Mouse (Mus musculus) G1E-ER4 (cell line): ENCODE data around the gene Cxcl17. TPM values are rescaled to one million over a fixed set of nuclear protein-coding genes. Genes with fewer than 3 reads are reported as not detected.

ENCODE experiments used
- GATA1 ChIP-seq: IDR thresholded peaks from one replicate; pipeline ENCODE4 v1.8.0; 2012; ENCODE audit warnings: low read length, inconsistent platforms
- polyA plus RNA-seq: library from polyadenylated mRNA; stranded (reverse); fragments of >175 nt; gene quantifications from 2 replicates; pipeline ENCODE4 v1.2.3, GENCODE M21; 2012

Gene Cxcl17
- polyA plus RNA-seq, 1 experiment: not detected

- no peak for TF ChIP-seq GATA1
Measured at GRCm38 (mm10) chr7:25429886-25430784, 17.4 kb upstream of the Cxcl17 start.

GRCm38 (mm10) chr7:25428321-25428720 lies 15.6 kb upstream of the Cxcl17 start:
- no peak for TF ChIP-seq GATA1

- TF ChIP-seq GATA1: no peak
Measured at GRCm38 (mm10) chr7:25427144-25427543, 14.5 kb upstream of the Cxcl17 start.

- no peak for TF ChIP-seq GATA1
Measured at GRCm38 (mm10) chr7:25424429-25424828, 11.7 kb upstream of the Cxcl17 start.

- TF ChIP-seq GATA1: no peak
Measured at GRCm38 (mm10) chr7:25422286-25422841, 9.7 kb upstream of the Cxcl17 start.

GRCm38 (mm10) chr7:25419943-25420342 lies 7.3 kb upstream of the Cxcl17 start:
- TF ChIP-seq GATA1: no peak

- TF ChIP-seq GATA1: no peak
Measured at GRCm38 (mm10) chr7:25419536-25419935, 6.8 kb upstream of the Cxcl17 start.

- TF ChIP-seq GATA1: no peak
Measured at GRCm38 (mm10) chr7:25417597-25417996, 4.9 kb upstream of the Cxcl17 start.

- no peak for TF ChIP-seq GATA1
Measured at GRCm38 (mm10) chr7:25411861-25412260, 825 bp downstream of the Cxcl17 start.

GRCm38 (mm10) chr7:25410969-25411615 lies 1.6 kb downstream of the Cxcl17 start:
- no peak for TF ChIP-seq GATA1

GRCm38 (mm10) chr7:25409114-25409760 lies 3.4 kb downstream of the Cxcl17 start:
- no peak for TF ChIP-seq GATA1

GRCm38 (mm10) chr7:25406468-25406867 lies 6.2 kb downstream of the Cxcl17 start:
- no peak for TF ChIP-seq GATA1

GRCm38 (mm10) chr7:25402671-25403101 lies 10.0 kb downstream of the Cxcl17 start:
- TF ChIP-seq GATA1: no peak

- no peak for TF ChIP-seq GATA1
Measured at GRCm38 (mm10) chr7:25401986-25402385, 10.7 kb downstream of the Cxcl17 start.

GRCm38 (mm10) chr7:25401551-25401950 lies 11.1 kb downstream of the Cxcl17 start:
- TF ChIP-seq GATA1: no peak

GRCm38 (mm10) chr7:25398610-25399009 lies 14.1 kb downstream of the Cxcl17 start, which contains the start of gene Lipe:
Gene Lipe, minus strand, starts transcription at chr7:25398710.
- TF ChIP-seq GATA1: no peak
